Mouse (Mus musculus) cerebellum, postnatal 10 days (tissue): ENCODE measurements at regions not wholly inside any gene's neighbourhood (a gene's known extent, or its start where the extent isn't known, plus 50 kb on each side); places are given as distances from the start of the nearest gene placed in this dataset.

Experiments used
- DNase-seq, 2 experiments: peaks; one replicate each; pipeline ENCODE4 v3.0.0; 2021; ENCODE audit warnings: mixed read lengths in 2 of 2

GRCm38 (mm10) chr12:26534229-26535105 is 65.5 kb downstream of the Cmpk2 start:
- peak; percentile 39 to 60 for DNase-seq

- DNase-seq = peak; percentile 27 to 32
Observed at GRCm38 (mm10) chr12:26533641-26534151, 64.7 kb downstream of the Cmpk2 start.

GRCm38 (mm10) chr12:26532823-26533640 is 64.0 kb downstream of the Cmpk2 start:
- DNase-seq = peak; percentile 94 to 96

GRCm38 (mm10) chr12:26532076-26532475 is 63.1 kb downstream of the Cmpk2 start:
- DNase-seq = peak in 1 of 2 experiments; percentile 8
